Mouse (Mus musculus) forebrain, embryonic 14.5 days (tissue): ENCODE data around the gene Arhgap31. TPM values are rescaled to one million over a fixed set of nuclear protein-coding genes. Genes with fewer than 3 reads are reported as not detected.
A peak's percentile ranks its signal among the peaks of the same experiment; 100 is the strongest.

Source experiments
- ATAC-seq: fragments of 200-750 bp; cut with Nextera tagmentation; 2 replicates; pipeline ENCODE4 v1.8.0; 2017; ENCODE audit warnings: mild to moderate bottlenecking, moderate library complexity
- DNase-seq: peaks from one replicate; pipeline ENCODE4 v3.0.0-alpha.2; 2015; ENCODE audit warnings: low spot score
- H3K27ac ChIP-seq: fragments of 300-500 bp; sonication (generic); 2 replicates; pipeline ENCODE4 v1.5.1; 2014; ENCODE audit warnings: low read depth, mild to moderate bottlenecking, control low read depth, low read length, moderate library complexity
- H3K27me3 ChIP-seq: fragments of 300-500 bp; sonication (generic); replicated peaks from 2 replicates; pipeline ENCODE4 v1.6.1; 2014; ENCODE audit warnings: low read length, control low read depth, mixed read lengths; ENCODE audit not compliant: control insufficient read depth, insufficient read depth
- H3K36me3 ChIP-seq: fragments of 300-500 bp; sonication (generic); 2 replicates; pipeline ENCODE4 v1.6.1; 2014; ENCODE audit warnings: low read length, control low read depth; ENCODE audit not compliant: control insufficient read depth, insufficient read depth
- H3K4me1 ChIP-seq: fragments of 300-500 bp; sonication (generic); 2 replicates; pipeline ENCODE4 v1.6.1; 2014; ENCODE audit warnings: antibody characterized with exemption, low read length, control low read depth; ENCODE audit not compliant: control insufficient read depth, insufficient read depth
- H3K4me2 ChIP-seq: fragments of 300-500 bp; sonication (generic); 2 replicates; pipeline ENCODE4 v1.6.1; 2014; ENCODE audit warnings: mild to moderate bottlenecking, control low read depth, low read length
- H3K4me3 ChIP-seq: fragments of 300-500 bp; sonication (generic); 2 replicates; pipeline ENCODE4 v1.5.1; 2014; ENCODE audit warnings: low read depth, low read length, control low read depth
- H3K9ac ChIP-seq: fragments of 300-500 bp; sonication (generic); 2 replicates; pipeline ENCODE4 v1.6.1; 2014; ENCODE audit warnings: mild to moderate bottlenecking, low read length, control low read depth, moderate library complexity
- H3K9me3 ChIP-seq: fragments of 300-500 bp; sonication (generic); replicated peaks from 2 replicates; pipeline ENCODE4 v1.6.1; 2016; ENCODE audit warnings: low read length, control low read depth, mixed read lengths; ENCODE audit not compliant: control insufficient read depth
- WGBS: fragments of 180-500 bp; shearing (Covaris S2); extraction: QIAGEN DNeasy Blood & Tissue Kit; methylation state at CpG from one replicate; pipeline ENCODE4 v1.1.7; 2014; 5-methylcytosine and 5-hydroxymethylcytosine counted together
- polyA plus RNA-seq: library from polyadenylated mRNA; unstranded; fragments of >200 nt; fragmentation: Nextera tagmentation; extraction: Ambion mirVana; gene quantifications from 2 replicates; pipeline ENCODE4 v1.2.1, GENCODE M21; 2014

Arhgap31 gene
- polyA plus RNA-seq, 1 experiment from 2014 or later, result 2.5 TPM

DNA sequence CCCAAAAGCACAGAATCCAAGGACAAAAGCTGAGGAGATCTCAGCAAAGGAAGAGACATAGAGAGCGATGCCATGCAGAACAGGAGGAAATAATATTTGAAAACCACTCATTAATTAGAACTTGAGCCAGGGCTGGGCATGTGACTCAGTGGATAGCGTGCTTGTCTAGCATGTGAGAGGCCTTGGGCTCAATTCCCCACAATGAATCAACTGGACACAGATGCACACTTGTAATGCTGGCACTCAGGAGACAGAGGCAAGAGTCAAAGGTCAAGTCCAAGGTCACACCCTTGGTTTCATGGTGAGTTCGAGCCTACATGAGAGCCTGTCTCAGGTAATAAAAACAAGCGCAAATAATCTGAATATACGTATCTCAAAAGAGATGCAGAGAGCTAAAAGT lies 15.5 kb downstream of the Arhgap31 start:
- DNase-seq (no peak), ATAC-seq (no peak)
- peaks cover 5% of the 10 kb centered on the region; the same call in 1 of the 2 replicates for H3K4me1 ChIP-seq
- no peaks in the 10 kb centered on the region for H3K36me3 ChIP-seq
- 90% methylated on average over 5 of the region's 5 CpGs for WGBS
- H3K27me3 ChIP-seq, result no peaks in the 10 kb centered on the region
- H3K4me3 ChIP-seq, result no peak overlapping the region
- no peak overlapping the region for H3K4me2 ChIP-seq
- no peak overlapping the region for H3K9ac ChIP-seq
- no peak overlapping the region for H3K27ac ChIP-seq
- no peaks in the 10 kb centered on the region for H3K9me3 ChIP-seq

DNA sequence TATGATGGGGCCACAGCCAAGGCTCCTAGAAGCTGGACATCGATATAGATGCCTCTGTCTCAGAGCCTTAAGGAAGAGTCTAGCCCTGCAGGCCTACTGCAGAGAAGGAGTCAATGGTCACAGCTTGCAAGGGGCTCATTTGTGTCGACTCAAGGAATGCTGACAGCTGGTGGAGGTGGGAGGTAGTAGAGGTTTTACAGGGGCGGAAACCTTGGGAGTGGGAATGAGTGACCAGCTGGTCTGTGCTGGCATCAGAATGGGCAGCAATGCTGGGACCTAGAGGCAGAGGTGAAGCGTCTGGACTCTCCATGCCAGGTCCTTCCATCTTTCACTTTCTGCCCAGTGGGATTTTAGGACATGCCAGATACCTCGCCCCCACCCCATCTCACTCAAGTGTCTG lies 17.5 kb downstream of the Arhgap31 start:
- H3K27ac ChIP-seq, result no peak overlapping the region

GRCm38 (mm10) chr16:38694906-38695540 lies 18.1 kb downstream of the Arhgap31 start:
- no peak overlapping the region for H3K4me2 ChIP-seq
- H3K9ac ChIP-seq, result no peak overlapping the region
- no peaks in the 10 kb centered on the region for H3K9me3 ChIP-seq
- 92% methylated on average over 6 of the region's 6 CpGs for WGBS
- no peak for DNase-seq
- H3K4me1 ChIP-seq, result no peaks in the 10 kb centered on the region
- H3K27ac ChIP-seq, result no peak overlapping the region
- no peak for ATAC-seq
- H3K36me3 ChIP-seq, result no peaks in the 10 kb centered on the region
- no peaks in the 10 kb centered on the region for H3K27me3 ChIP-seq
- H3K4me3 ChIP-seq, result no peak overlapping the region

More for the DNA sequence above, 17.5 kb downstream of the Arhgap31 start:
- 84% methylated on average over 5 of the region's 5 CpGs for WGBS
- Histone ChIP-seq H3K27me3 (no peaks in the 10 kb centered on the region), H3K4me3 (no peak overlapping the region), H3K4me1 (no peaks in the 10 kb centered on the region), H3K9me3 (no peaks in the 10 kb centered on the region), H3K4me2 (no peak overlapping the region), H3K9ac (no peak overlapping the region), H3K36me3 (no peaks in the 10 kb centered on the region)
- DNase-seq (no peak), ATAC-seq (no peak)

- H3K27ac ChIP-seq, result no peak overlapping the region
- WGBS, result 88% methylated on average over 5 of the region's 5 CpGs
- no peaks in the 10 kb centered on the region for H3K36me3 ChIP-seq
- no peak for DNase-seq
- H3K4me2 ChIP-seq, result no peak overlapping the region
- no peaks in the 10 kb centered on the region for H3K27me3 ChIP-seq
- no peaks in the 10 kb centered on the region for H3K9me3 ChIP-seq
- ATAC-seq, result no peak
- H3K4me3 ChIP-seq, result no peak overlapping the region
- no peak overlapping the region for H3K9ac ChIP-seq
- H3K4me1 ChIP-seq, result no peaks in the 10 kb centered on the region
Measured at GRCm38 (mm10) chr16:38690501-38690900, 22.6 kb downstream of the Arhgap31 start.

DNA sequence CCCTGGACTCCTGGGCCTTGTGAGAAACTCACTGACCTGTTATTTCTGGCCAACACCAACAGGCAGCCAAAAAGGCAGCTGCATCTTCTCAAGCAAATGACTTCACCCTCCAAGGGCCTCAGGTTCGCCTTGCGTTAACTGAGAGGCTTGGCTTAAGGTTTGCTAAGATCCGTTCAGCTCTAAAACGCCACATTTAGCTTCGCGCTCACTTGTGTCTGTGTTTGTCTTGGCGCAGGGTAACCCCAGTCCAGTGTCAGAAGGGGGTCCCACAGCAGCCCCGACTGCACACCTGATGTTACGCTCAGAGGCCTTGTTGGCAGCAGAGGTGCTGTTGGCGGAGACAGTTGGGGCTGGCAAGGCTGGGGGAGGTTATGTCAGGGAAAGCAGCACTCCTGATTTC lies 23.3 kb downstream of the Arhgap31 start:
- H3K9me3 ChIP-seq, result no peaks in the 10 kb centered on the region
- H3K4me2 ChIP-seq, result no peak overlapping the region
- H3K36me3 ChIP-seq, result no peaks in the 10 kb centered on the region
- DNase-seq (no peak), ATAC-seq (no peak)
- H3K9ac ChIP-seq, result no peak overlapping the region
- WGBS, result 92% methylated on average over 10 of the region's 10 CpGs
- no peak overlapping the region for H3K27ac ChIP-seq
- no peaks in the 10 kb centered on the region for H3K4me1 ChIP-seq
- H3K4me3 ChIP-seq, result no peak overlapping the region
- no peaks in the 10 kb centered on the region for H3K27me3 ChIP-seq

DNA sequence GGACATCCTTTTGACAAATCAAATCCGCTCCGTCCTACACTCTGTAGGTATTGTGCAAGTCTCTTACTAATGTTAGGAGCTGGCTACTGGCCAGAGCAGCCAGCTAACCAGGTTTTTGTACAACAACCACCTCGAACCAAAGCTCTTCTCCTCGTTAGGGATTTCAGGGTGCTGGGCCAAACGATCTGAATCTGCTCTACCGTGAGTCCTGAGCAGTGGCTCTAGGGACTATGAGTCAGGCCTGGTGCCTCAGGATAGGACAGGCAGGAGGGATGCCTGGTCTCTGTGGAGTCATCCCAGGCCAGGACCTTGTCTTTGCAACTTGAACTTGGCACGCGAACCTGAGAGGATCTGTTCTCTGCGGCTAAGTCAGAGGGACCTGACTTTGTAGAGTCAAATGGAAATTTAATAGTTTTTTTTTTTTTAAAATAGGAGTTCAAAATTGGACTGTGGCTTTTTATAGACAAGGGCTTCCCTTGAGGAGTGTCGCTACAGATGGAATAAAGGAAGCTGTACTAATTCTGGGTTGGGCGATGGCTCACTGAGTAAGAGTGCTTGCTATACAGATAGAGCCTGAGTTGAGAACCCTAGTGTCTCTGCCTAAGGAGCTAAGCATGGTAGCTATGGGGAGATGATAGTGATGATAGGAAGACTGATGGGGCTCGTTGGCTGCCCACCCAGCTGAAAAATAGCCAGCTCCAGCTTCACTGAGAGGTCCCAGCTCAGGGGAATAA lies 24.4 kb downstream of the Arhgap31 start:
- Histone ChIP-seq H3K4me1 (no peaks in the 10 kb centered on the region), H3K9me3 (no peaks in the 10 kb centered on the region), H3K4me3 (no peak overlapping the region), H3K36me3 (no peaks in the 10 kb centered on the region), H3K9ac (no peak overlapping the region), H3K27ac (no peak overlapping the region), H3K27me3 (no peaks in the 10 kb centered on the region), H3K4me2 (no peak overlapping the region)
- WGBS, result 69% methylated on average over 12 of the region's 12 CpGs
- ATAC-seq (no peak), DNase-seq (no peak)

DNA sequence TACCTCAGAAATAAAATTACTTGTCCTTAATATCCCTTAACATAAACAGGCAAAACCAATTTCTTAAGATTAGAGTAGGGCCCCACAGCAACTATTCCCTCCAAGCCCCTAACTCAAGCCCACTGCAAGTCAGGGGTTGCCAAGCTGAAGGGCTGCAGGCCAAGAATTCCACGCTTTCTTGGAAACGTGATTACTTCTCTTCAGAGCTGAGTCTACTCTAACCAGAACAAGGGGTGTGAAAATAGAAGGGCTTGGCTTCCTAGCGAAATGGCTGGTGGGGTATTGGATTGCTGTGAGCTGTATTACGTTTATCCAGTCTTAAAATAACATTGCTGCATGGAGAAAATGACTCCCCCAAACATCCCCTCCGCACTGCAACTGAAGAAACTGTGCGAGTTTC lies 25.4 kb downstream of the Arhgap31 start:
- Histone ChIP-seq H3K4me1 (no peaks in the 10 kb centered on the region), H3K36me3 (no peaks in the 10 kb centered on the region), H3K9me3 (no peaks in the 10 kb centered on the region), H3K27me3 (no peaks in the 10 kb centered on the region), H3K4me3 (no peak overlapping the region), H3K4me2 (no peak overlapping the region), H3K9ac (no peak overlapping the region), H3K27ac (no peak overlapping the region)
- DNase-seq (peak; percentile 43), ATAC-seq (no peak)
- 72% methylated on average over 6 of the region's 6 CpGs for WGBS

GRCm38 (mm10) chr16:38683094-38683493 lies 30.0 kb downstream of the Arhgap31 start:
- Histone ChIP-seq H3K4me3 (no peak overlapping the region), H3K4me2 (no peak overlapping the region), H3K36me3 (no peaks in the 10 kb centered on the region), H3K9me3 (no peaks in the 10 kb centered on the region), H3K27ac (no peak overlapping the region), H3K27me3 (no peaks in the 10 kb centered on the region), H3K4me1 (no peaks in the 10 kb centered on the region), H3K9ac (no peak overlapping the region)
- WGBS, result 79% methylated on average over 7 of the region's 7 CpGs
- ATAC-seq, result no peak
- DNase-seq, result no peak

DNA sequence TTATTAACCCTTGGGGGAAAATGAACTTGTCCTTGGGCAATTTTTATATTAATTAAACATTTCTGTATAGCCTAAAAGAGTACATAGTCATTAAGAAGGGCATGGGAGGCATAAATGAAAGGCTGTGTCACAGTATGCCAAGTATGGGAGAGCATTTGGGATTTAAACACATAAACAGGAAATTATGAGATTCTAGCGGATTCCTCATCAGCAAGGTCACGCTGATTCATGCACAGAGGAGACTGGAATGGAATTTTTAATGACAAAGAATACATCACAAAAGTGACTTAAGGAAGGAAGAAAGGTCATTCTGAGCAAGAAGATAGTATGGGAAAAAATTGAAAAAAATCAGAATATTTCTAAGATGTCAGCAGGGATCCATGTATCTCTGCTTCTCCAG lies 31.8 kb downstream of the Arhgap31 start:
- 85% methylated on average over 2 of the region's 2 CpGs for WGBS
- ATAC-seq, result no peak
- no peak overlapping the region for H3K9ac ChIP-seq
- H3K4me3 ChIP-seq, result no peak overlapping the region
- no peaks in the 10 kb centered on the region for H3K9me3 ChIP-seq
- H3K27me3 ChIP-seq, result no peaks in the 10 kb centered on the region
- H3K4me1 ChIP-seq, result no peaks in the 10 kb centered on the region
- H3K36me3 ChIP-seq, result no peaks in the 10 kb centered on the region
- DNase-seq, result no peak
- H3K4me2 ChIP-seq, result no peak overlapping the region
- no peak overlapping the region for H3K27ac ChIP-seq
